Mouse (Mus musculus): ENCODE data around the gene BC051665.

The BC051665 gene

GRCm38 (mm10) chr13:60786264-60786663, at the start of gene BC051665:
Gene BC051665, minus strand, starts transcription at chr13:60786364.
- no peak for DNase-seq (ENCODE audit: low read depth)

- DNase-seq (ENCODE audit: low read depth), result peak; percentile 79
Measured at GRCm38 (mm10) chr13:60826052-60826451, 39.9 kb upstream of the BC051665 start.

GRCm38 (mm10) chr13:60820486-60821175, 34.5 kb upstream of the BC051665 start:
- DNase-seq (ENCODE audit: low read depth), result no peak

GRCm38 (mm10) chr13:60819469-60819868, 33.3 kb upstream of the BC051665 start:
- peak; percentile 41 for DNase-seq (ENCODE audit: low read depth)

- DNase-seq (ENCODE audit: low read depth), result no peak
Measured at GRCm38 (mm10) chr13:60813722-60814121, 27.6 kb upstream of the BC051665 start.

- no peak for DNase-seq (ENCODE audit: low read depth)
Measured at GRCm38 (mm10) chr13:60812768-60813167, 26.6 kb upstream of the BC051665 start.

GRCm38 (mm10) chr13:60809690-60810089, 23.5 kb upstream of the BC051665 start:
- DNase-seq (ENCODE audit: low read depth), result no peak

- DNase-seq (ENCODE audit: low read depth), result no peak
Measured at GRCm38 (mm10) chr13:60802749-60803148, 16.6 kb upstream of the BC051665 start, which contains the start of gene Ctsll3. Gene Ctsll3, minus strand, starts transcription at chr13:60802849.

- DNase-seq (ENCODE audit: low read depth), result no peak
Measured at GRCm38 (mm10) chr13:60789466-60789865, 3.3 kb upstream of the BC051665 start.

- DNase-seq (ENCODE audit: low read depth), result no peak
Measured at GRCm38 (mm10) chr13:60783301-60783700, 2.9 kb downstream of the BC051665 start.

GRCm38 (mm10) chr13:60780534-60780933, 5.6 kb downstream of the BC051665 start:
- DNase-seq (ENCODE audit: low read depth), result no peak

- no peak for DNase-seq (ENCODE audit: low read depth)
Measured at GRCm38 (mm10) chr13:60761161-60761560, 25.0 kb downstream of the BC051665 start.

GRCm38 (mm10) chr13:60760392-60760791, 25.8 kb downstream of the BC051665 start:
- no peak for DNase-seq (ENCODE audit: low read depth)

GRCm38 (mm10) chr13:60759136-60759535, 27.0 kb downstream of the BC051665 start:
- DNase-seq (ENCODE audit: low read depth), result peak; percentile 30

- no peak for DNase-seq (ENCODE audit: low read depth)
Measured at GRCm38 (mm10) chr13:60757292-60757691, 28.9 kb downstream of the BC051665 start.

- no peak for DNase-seq (ENCODE audit: low read depth)
Measured at GRCm38 (mm10) chr13:60755251-60755650, 30.9 kb downstream of the BC051665 start.

- DNase-seq (ENCODE audit: low read depth), result no peak
Measured at GRCm38 (mm10) chr13:60753216-60753615, 32.9 kb downstream of the BC051665 start.

GRCm38 (mm10) chr13:60750930-60751329, 35.2 kb downstream of the BC051665 start:
- DNase-seq (ENCODE audit: low read depth), result no peak

- peak; percentile 50 for DNase-seq (ENCODE audit: low read depth)
Measured at GRCm38 (mm10) chr13:60748556-60748955, 37.6 kb downstream of the BC051665 start.

- DNase-seq (ENCODE audit: low read depth), result no peak
Measured at GRCm38 (mm10) chr13:60747201-60747600, 39.0 kb downstream of the BC051665 start.

- DNase-seq (ENCODE audit: low read depth), result peak; percentile 72
Measured at GRCm38 (mm10) chr13:60746271-60746670, 39.9 kb downstream of the BC051665 start.

GRCm38 (mm10) chr13:60745358-60745757, 40.8 kb downstream of the BC051665 start:
- no peak for DNase-seq (ENCODE audit: low read depth)

- DNase-seq (ENCODE audit: low read depth), result no peak
Measured at GRCm38 (mm10) chr13:60744736-60745135, 41.4 kb downstream of the BC051665 start.

- DNase-seq (ENCODE audit: low read depth), result peak; percentile 80
Measured at GRCm38 (mm10) chr13:60744078-60744460, 42.1 kb downstream of the BC051665 start.

All from naive thymus-derived CD4-positive, alpha-beta T cell, adult 2 months (primary cell).